Mouse (Mus musculus) hindbrain, embryonic 14.5 days (tissue): ENCODE results near the gene Dmbx1. TPM values are rescaled to one million over a fixed set of nuclear protein-coding genes. Genes with fewer than 3 reads are reported as not detected.

Source experiments
- ATAC-seq: fragments of 200-750 bp; cut with Nextera tagmentation; 2 replicates; pipeline ENCODE4 v1.8.0; 2017; ENCODE audit warnings: moderate number of reproducible peaks, mild to moderate bottlenecking, moderate TSS enrichment, moderate library complexity; ENCODE audit not compliant: low FRiP score
- DNase-seq: peaks from one replicate; pipeline ENCODE4 v3.0.0-alpha.2; 2015; ENCODE audit warnings: low spot score
- H3K27ac ChIP-seq: fragments of 300-500 bp; sonication (generic); 2 replicates; pipeline ENCODE4 v1.5.1; 2014; ENCODE audit warnings: mild to moderate bottlenecking, moderate library complexity
- H3K27me3 ChIP-seq: fragments of 300-500 bp; sonication (generic); 2 replicates; pipeline ENCODE4 v1.6.1; 2014; ENCODE audit warnings: mild to moderate bottlenecking, low read length, mixed read lengths; ENCODE audit not compliant: control insufficient read depth, insufficient read depth
- H3K36me3 ChIP-seq: fragments of 300-500 bp; sonication (generic); replicated peaks from 2 replicates; pipeline ENCODE4 v1.6.1; 2014; ENCODE audit not compliant: control insufficient read depth, insufficient read depth
- H3K4me1 ChIP-seq: fragments of 300-500 bp; sonication (generic); replicated peaks from 2 replicates; pipeline ENCODE4 v1.6.1; 2014; ENCODE audit warnings: antibody characterized with exemption, low read length, mixed read lengths; ENCODE audit not compliant: control insufficient read depth, insufficient read depth
- H3K4me2 ChIP-seq: fragments of 300-500 bp; sonication (generic); replicated peaks from 2 replicates; pipeline ENCODE4 v1.6.1; 2014; ENCODE audit warnings: mild to moderate bottlenecking, moderate library complexity
- H3K4me3 ChIP-seq: fragments of 300-500 bp; sonication (generic); replicated peaks from 2 replicates; pipeline ENCODE4 v1.5.1; 2014; ENCODE audit warnings: mild to moderate bottlenecking, low read length
- H3K9ac ChIP-seq: fragments of 300-500 bp; sonication (generic); 2 replicates; pipeline ENCODE4 v1.6.1; 2014
- H3K9me3 ChIP-seq: fragments of 300-500 bp; sonication (generic); 2 replicates; pipeline ENCODE4 v1.6.1; 2016; ENCODE audit warnings: low read length; ENCODE audit not compliant: control insufficient read depth
- WGBS: fragments of 180-500 bp; shearing (Covaris S2); extraction: QIAGEN DNeasy Blood & Tissue Kit; methylation state at CpG from one replicate; pipeline ENCODE4 v1.1.7; 2014; 5-methylcytosine and 5-hydroxymethylcytosine counted together
- polyA plus RNA-seq: library from polyadenylated mRNA; unstranded; fragments of >200 nt; fragmentation: Nextera tagmentation; extraction: Ambion mirVana; gene quantifications from 2 replicates; pipeline ENCODE4 v1.2.1, GENCODE M21; 2014

The Dmbx1 gene
- polyA plus RNA-seq, 1 experiment from 2014 or later, result 2.7 TPM

- H3K4me1 ChIP-seq, result peaks cover 13% of the 10 kb centered on the region; the same call in 1 of the 2 replicates
- 7% methylated on average over 7 of the region's 7 CpGs for WGBS
- H3K4me2 ChIP-seq, result no peak overlapping the region
- H3K36me3 ChIP-seq, result no peaks in the 10 kb centered on the region
- H3K9me3 ChIP-seq, result no peaks in the 10 kb centered on the region
- DNase-seq, result no peak
- no peak overlapping the region for H3K4me3 ChIP-seq
- H3K27me3 ChIP-seq, result peaks cover 52% of the 10 kb centered on the region
- no peak; the same call in 1 of the 2 replicates for ATAC-seq
- no peak overlapping the region for H3K9ac ChIP-seq
- no peak overlapping the region for H3K27ac ChIP-seq
Measured at GRCm38 (mm10) chr4:115905701-115906100, 34.0 kb downstream of the Dmbx1 start.

GRCm38 (mm10) chr4:115904375-115904774 lies 35.4 kb downstream of the Dmbx1 start:
- H3K9ac ChIP-seq, result no peak overlapping the region
- H3K4me3 ChIP-seq, result no peak overlapping the region
- H3K4me1 ChIP-seq, result peaks cover 13% of the 10 kb centered on the region; the same call in 1 of the 2 replicates
- H3K9me3 ChIP-seq, result no peaks in the 10 kb centered on the region
- DNase-seq, result no peak
- no peak overlapping the region for H3K4me2 ChIP-seq
- WGBS, result under 1% methylated on average over 12 of the region's 12 CpGs
- peaks cover 65% of the 10 kb centered on the region for H3K27me3 ChIP-seq
- no peak overlapping the region for H3K27ac ChIP-seq
- peak; percentile 66 for ATAC-seq
- H3K36me3 ChIP-seq, result no peaks in the 10 kb centered on the region

- Histone ChIP-seq H3K9ac (no peak overlapping the region), H3K36me3 (no peaks in the 10 kb centered on the region), H3K4me1 (peaks cover 22% of the 10 kb centered on the region; the same call in 1 of the 2 replicates), H3K4me2 (no peak overlapping the region), H3K4me3 (no peak overlapping the region), H3K9me3 (no peaks in the 10 kb centered on the region), H3K27me3 (peaks cover 70% of the 10 kb centered on the region), H3K27ac (no peak overlapping the region)
- ATAC-seq (no peak), DNase-seq (peak; percentile 92)
- WGBS, result 16% methylated on average over 5 of the region's 5 CpGs
Measured at GRCm38 (mm10) chr4:115902816-115903215, 36.9 kb downstream of the Dmbx1 start.

GRCm38 (mm10) chr4:115897901-115898631 lies 41.7 kb downstream of the Dmbx1 start:
- Histone ChIP-seq H3K9me3 (no peaks in the 10 kb centered on the region), H3K9ac (peak overlapping the region; percentile 59), H3K4me3 (peak overlapping the region; percentile 38), H3K27ac (no peak overlapping the region), H3K4me1 (peaks cover 11% of the 10 kb centered on the region; the same call in 1 of the 2 replicates), H3K27me3 (peaks cover 67% of the 10 kb centered on the region), H3K36me3 (no peaks in the 10 kb centered on the region), H3K4me2 (peak overlapping the region; percentile 81)
- under 1% methylated on average over 53 of the region's 56 CpGs for WGBS
- DNase-seq, result no peak
- peak; percentile 54 for ATAC-seq

DNA sequence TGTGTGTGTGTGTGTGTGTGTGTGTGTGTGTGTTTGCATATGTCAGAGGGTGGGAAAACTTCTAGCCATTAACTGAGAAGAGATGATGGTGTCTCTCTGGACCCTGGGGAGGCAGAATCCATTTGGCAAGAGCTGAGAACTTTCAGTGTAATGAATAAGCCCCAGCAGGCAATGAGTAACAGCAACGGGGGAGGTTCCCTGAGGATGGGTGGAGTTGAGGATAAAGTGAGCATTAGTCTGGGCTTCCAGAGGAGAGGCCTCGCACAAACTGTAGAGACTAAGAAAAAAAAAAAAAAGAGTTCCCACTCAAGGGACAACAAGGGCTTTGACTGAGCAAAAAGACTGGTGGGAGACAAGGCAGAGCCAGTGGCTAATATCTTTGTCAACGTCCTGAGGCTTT lies 45.4 kb downstream of the Dmbx1 start:
- H3K27me3 ChIP-seq, result peaks cover 61% of the 10 kb centered on the region
- peaks cover 17% of the 10 kb centered on the region for H3K4me1 ChIP-seq
- H3K9ac ChIP-seq, result no peak overlapping the region
- no peaks in the 10 kb centered on the region for H3K9me3 ChIP-seq
- H3K4me3 ChIP-seq, result no peak overlapping the region
- no peak for ATAC-seq
- no peak for DNase-seq
- WGBS, result 11% methylated on average over 3 of the region's 3 CpGs
- no peak overlapping the region for H3K27ac ChIP-seq
- H3K4me2 ChIP-seq, result no peak overlapping the region
- no peaks in the 10 kb centered on the region for H3K36me3 ChIP-seq

GRCm38 (mm10) chr4:115890553-115890952 lies 49.2 kb downstream of the Dmbx1 start, which contains the start of gene 6430628N08Rik:
6430628N08Rik (plus strand) TSS chr4:115890665.
- H3K27ac ChIP-seq, result no peak within 1 kb of the TSS
- DNase-seq (no peak), ATAC-seq (peak; percentile 38; the same call in 1 of the 2 replicates)
- no peaks in the 10 kb centered on the region for H3K9me3 ChIP-seq
- 1% methylated on average over 31 of the region's 31 CpGs for whole genome bisulfite sequencing
- peak within 1 kb of the TSS; percentile 57 for H3K4me2 ChIP-seq
- H3K4me3 ChIP-seq, result peak within 1 kb of the TSS; percentile 24
- H3K9ac ChIP-seq, result peak within 1 kb of the TSS; percentile 16; the same call in 1 of the 2 replicates
- H3K4me1 ChIP-seq, result peaks cover 6% of the 10 kb centered on the region
- peaks cover 26% of the 10 kb centered on the region for H3K27me3 ChIP-seq
- no peaks in the 10 kb centered on the region for H3K36me3 ChIP-seq

- Histone ChIP-seq H3K4me2 (peak overlapping the region; percentile 57), H3K4me1 (peaks cover 6% of the 10 kb centered on the region), H3K9ac (peak overlapping the region; percentile 16; the same call in 1 of the 2 replicates), H3K4me3 (peak overlapping the region; percentile 24), H3K36me3 (no peaks in the 10 kb centered on the region), H3K9me3 (no peaks in the 10 kb centered on the region), H3K27ac (no peak overlapping the region), H3K27me3 (peaks cover 26% of the 10 kb centered on the region)
- no peak for ATAC-seq
- no peak for DNase-seq
- 10% methylated on average over 6 of the region's 6 CpGs for WGBS
Measured at GRCm38 (mm10) chr4:115890066-115890465, 49.7 kb downstream of the Dmbx1 start.

DNA sequence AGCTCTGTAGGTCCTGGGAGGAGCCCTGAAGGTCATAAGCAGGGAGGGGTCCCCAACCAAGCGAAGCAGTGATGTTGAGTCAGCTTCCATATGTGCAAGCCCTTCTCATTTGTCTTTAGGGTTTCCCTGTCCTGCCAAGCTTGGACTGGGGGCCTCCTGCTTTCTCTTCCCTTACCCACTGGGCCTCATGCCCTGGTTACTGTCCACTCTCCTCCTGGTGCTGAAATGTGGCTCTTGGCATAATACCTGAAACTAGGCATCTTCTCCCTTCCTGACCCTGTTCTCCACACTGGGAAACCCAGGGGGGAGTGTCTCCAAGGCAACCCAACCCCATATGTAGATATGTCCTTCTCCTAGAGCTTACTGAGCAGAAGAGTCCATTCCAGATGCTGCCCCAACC lies 52.9 kb downstream of the Dmbx1 start:
- ATAC-seq (no peak), DNase-seq (no peak)
- 62% methylated on average over 1 of the region's 1 CpGs for WGBS
- H3K9ac ChIP-seq, result no peak overlapping the region
- peaks cover 22% of the 10 kb centered on the region for H3K27me3 ChIP-seq
- no peak overlapping the region for H3K27ac ChIP-seq
- H3K4me3 ChIP-seq, result no peak overlapping the region
- no peak overlapping the region for H3K4me2 ChIP-seq
- no peaks in the 10 kb centered on the region for H3K9me3 ChIP-seq
- H3K36me3 ChIP-seq, result no peaks in the 10 kb centered on the region
- H3K4me1 ChIP-seq, result peaks cover 6% of the 10 kb centered on the region

DNA sequence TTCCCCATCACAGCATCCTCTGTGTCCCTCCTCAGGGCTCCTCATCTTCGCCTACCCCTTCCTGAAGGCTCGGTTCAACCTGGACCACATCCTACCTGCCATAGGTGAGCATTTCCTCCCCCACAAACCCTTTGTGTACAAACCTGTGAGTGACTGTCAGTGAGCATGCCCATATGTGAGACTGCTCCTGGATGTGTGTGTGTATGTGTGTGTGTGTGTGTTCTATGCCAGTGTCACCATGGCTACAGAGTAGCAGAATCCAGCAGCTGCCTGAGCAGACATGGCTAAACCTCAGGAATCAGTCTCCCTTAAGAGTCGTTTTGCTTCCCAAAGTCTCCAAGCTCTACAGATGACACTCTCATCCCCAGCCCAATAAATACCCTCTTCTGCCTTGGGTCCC lies 53.9 kb downstream of the Dmbx1 start:
- WGBS, result 82% methylated on average over 3 of the region's 3 CpGs
- no peak overlapping the region for H3K4me2 ChIP-seq
- H3K36me3 ChIP-seq, result no peaks in the 10 kb centered on the region
- H3K9ac ChIP-seq, result no peak overlapping the region
- H3K4me3 ChIP-seq, result no peak overlapping the region
- peaks cover 12% of the 10 kb centered on the region for H3K27me3 ChIP-seq
- no peaks in the 10 kb centered on the region for H3K9me3 ChIP-seq
- no peak overlapping the region for H3K27ac ChIP-seq
- ATAC-seq (peak; percentile 57; the same call in 1 of the 2 replicates), DNase-seq (peak; percentile 64)
- H3K4me1 ChIP-seq, result peaks cover 17% of the 10 kb centered on the region
